Mouse (Mus musculus): Measurements from ENCODE around the gene Rftn1.

Gene Rftn1

DNA sequence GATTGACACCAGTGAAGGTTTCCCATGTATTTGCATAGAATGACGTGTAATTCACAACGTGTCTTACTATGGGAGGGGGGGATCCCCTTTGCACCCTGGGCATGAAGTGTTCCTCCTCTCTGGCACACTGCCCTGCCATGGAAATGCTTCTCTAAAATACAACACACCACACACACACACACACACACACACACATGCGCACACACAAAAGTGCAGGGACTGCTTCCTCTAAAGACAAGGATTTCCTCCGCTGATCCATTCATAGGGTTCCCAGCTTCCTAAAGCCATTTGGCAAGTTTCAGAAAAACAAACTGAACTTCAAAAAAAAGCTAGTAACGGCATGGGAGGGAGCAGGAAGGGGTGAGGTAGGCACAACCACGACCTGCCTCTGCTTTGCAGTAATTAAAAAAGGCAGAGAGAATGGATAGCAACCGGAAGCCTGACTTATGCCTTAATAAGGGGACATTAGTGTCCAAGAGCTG, 20.5 kb downstream of the Rftn1 start:
- DNase-seq (ENCODE audit: low read depth, low spot score) = peak; percentile 83
- peaks cover 16% of the 10 kb centered on the region for H3K36me3 ChIP-seq (ENCODE audit: control insufficient read depth, insufficient read depth, low read length, poor library complexity, severe bottlenecking)
- no peaks in the 10 kb centered on the region for H3K27me3 ChIP-seq (ENCODE audit: control insufficient read depth, insufficient read depth, low read length, poor library complexity, severe bottlenecking)

DNA sequence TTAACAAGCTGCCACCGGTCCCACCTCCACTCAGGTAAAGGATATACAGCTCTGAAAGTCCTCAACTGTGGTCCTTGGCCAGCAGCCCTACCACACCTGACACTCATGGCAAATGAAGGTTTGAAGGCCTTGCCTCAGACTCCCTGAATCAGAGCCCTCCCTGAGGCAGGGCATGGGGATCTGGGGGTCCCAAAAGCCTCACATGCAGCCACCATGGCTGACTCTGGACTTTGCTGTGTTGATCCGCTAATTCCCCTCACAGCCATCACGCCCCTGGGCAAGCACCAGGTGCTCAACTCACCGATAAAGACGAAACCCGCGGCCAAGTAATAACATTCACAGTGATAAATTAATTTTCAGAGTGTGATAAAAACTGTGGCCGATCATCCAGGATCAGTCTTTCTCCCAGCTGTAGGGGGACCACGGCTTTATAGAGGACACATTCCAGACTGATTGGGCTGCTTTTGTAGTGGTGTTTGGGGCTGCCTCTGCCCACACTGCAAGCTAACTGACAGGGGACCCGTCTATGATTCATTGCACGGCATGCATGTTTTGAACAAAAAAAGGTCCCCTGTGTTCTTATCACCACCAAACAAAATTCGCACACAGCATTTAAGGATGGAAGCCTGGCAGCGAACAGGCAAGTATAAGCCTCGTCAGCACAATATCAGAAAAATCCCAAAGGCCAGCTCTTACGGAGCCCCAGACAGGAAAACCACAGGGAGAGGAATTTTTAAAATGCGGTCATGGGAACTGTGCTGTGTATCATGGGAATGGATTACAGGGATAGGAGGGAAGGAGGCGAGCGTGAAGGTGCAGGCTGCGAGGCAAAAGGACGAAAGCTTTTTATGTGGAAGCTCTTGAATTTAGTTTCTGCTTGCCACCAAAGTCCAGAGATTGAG, 29.3 kb downstream of the Rftn1 start:
- no peak for DNase-seq (ENCODE audit: low read depth, low spot score)
- Histone ChIP-seq H3K36me3 (ENCODE audit: control insufficient read depth, insufficient read depth, low read length, poor library complexity, severe bottlenecking) (peaks cover 8% of the 10 kb centered on the region), H3K27me3 (ENCODE audit: control insufficient read depth, insufficient read depth, low read length, poor library complexity, severe bottlenecking) (no peaks in the 10 kb centered on the region)

- H3K27me3 ChIP-seq (ENCODE audit: control insufficient read depth, insufficient read depth, low read length, poor library complexity, severe bottlenecking) = no peaks in the 10 kb centered on the region
- H3K36me3 ChIP-seq (ENCODE audit: control insufficient read depth, insufficient read depth, low read length, poor library complexity, severe bottlenecking) = peaks cover 3% of the 10 kb centered on the region
- no peak for DNase-seq (ENCODE audit: low read depth, low spot score)
Observed at GRCm38 (mm10) chr17:50160357-50160756, 30.1 kb downstream of the Rftn1 start.

DNA sequence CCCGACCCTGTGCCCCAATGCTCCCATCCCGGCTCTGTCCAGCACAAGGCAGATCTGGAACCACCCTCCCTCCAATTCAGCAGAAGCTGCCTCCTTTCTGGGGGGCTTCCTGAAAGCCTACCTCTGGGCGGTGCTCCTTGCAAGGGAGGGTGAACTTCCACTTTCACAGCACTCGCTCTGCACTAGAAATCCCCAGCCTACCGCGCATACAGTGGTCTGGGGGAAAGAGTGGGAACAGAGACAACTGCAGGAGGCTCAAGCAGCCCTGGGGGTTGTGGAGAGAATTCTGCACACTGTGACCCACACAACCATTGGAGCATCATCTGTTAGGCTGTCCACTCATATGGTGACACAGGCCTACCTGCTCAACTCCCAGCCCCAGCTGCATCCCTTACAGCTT, 30.7 kb downstream of the Rftn1 start:
- peaks cover 3% of the 10 kb centered on the region for H3K36me3 ChIP-seq (ENCODE audit: control insufficient read depth, insufficient read depth, low read length, poor library complexity, severe bottlenecking)
- no peaks in the 10 kb centered on the region for H3K27me3 ChIP-seq (ENCODE audit: control insufficient read depth, insufficient read depth, low read length, poor library complexity, severe bottlenecking)
- peak; percentile 57 for DNase-seq (ENCODE audit: low read depth, low spot score)

DNA sequence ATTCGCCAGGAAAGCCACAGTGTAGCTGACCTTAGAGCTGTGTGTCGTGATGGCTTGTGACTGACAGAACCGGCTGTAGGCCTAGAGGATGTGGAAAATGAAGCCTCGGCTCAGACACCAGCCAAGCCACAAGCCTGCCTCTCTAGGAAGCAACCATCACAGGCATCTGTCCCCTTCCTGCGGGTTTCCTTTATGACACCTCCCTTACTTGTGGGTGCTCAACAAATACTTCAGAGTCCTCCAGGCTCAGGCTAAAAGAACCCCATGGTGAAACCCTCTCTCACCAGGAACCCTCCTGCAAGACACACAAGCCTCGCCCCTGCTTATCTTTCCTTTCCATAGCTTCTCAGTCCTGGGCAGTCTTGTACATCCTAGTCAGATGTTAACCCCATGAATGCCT, 31.9 kb downstream of the Rftn1 start:
- no peaks in the 10 kb centered on the region; the same call in 1 of the 2 replicates for H3K36me3 ChIP-seq (ENCODE audit: control insufficient read depth, insufficient read depth, low read length, poor library complexity, severe bottlenecking)
- H3K27me3 ChIP-seq (ENCODE audit: control insufficient read depth, insufficient read depth, low read length, poor library complexity, severe bottlenecking) = no peaks in the 10 kb centered on the region
- peak; percentile 51 for DNase-seq (ENCODE audit: low read depth, low spot score)

DNA sequence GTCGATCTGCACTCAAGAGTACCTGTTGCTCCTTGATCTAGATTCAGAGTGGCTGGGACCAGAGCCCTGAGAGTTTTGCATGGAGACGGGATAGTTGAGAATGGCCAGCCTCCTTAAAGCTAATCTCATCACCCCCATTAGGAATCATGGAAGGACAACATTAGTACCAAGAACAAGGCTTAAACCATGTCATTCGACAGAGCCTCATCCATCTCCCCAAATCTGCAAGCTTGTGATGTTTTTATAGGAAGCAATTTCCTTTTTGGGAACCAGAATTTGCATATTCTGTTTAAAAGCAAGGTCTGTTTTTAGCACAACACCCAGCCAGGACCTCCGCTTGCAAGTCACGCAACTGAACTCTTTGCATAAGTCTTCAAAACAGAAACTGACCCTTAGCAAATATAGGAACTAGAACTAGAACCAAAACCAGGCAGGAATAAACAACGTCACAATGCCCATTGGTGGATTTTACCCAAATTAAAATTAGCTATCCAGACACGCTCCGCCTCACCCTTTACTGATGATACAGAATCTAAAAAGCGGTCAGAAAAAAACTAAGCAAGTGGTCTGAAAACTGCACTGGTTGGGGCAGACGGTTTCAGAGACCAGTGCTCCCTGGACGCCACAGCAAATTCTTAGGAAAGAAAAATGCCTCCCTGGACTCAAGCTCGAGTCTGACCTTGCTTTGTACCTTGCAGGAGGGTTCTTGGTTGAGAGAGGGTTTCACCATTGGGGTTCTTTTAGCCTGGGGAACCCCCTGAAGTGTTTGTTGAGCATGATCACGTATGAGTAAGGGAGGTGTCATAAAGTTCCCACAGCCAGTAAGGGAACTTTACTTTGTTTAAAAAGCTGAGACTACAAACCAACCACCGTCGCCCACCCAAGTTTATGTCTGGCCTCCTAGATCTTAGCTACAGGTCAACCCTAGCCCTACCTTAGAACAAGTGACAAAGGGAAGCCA, 33.0 kb downstream of the Rftn1 start:
- DNase-seq (ENCODE audit: low read depth, low spot score) = peak; percentile 86
- Histone ChIP-seq H3K36me3 (ENCODE audit: control insufficient read depth, insufficient read depth, low read length, poor library complexity, severe bottlenecking) (no peaks in the 10 kb centered on the region; the same call in 1 of the 2 replicates), H3K27me3 (ENCODE audit: control insufficient read depth, insufficient read depth, low read length, poor library complexity, severe bottlenecking) (no peaks in the 10 kb centered on the region)

- DNase-seq (ENCODE audit: low read depth, low spot score) = no peak
- peaks cover 1% of the 10 kb centered on the region for H3K36me3 ChIP-seq (ENCODE audit: control insufficient read depth, insufficient read depth, low read length, poor library complexity, severe bottlenecking)
- no peaks in the 10 kb centered on the region for H3K27me3 ChIP-seq (ENCODE audit: control insufficient read depth, insufficient read depth, low read length, poor library complexity, severe bottlenecking)
Observed at GRCm38 (mm10) chr17:50152085-50152484, 38.4 kb downstream of the Rftn1 start.

- Histone ChIP-seq H3K36me3 (ENCODE audit: control insufficient read depth, insufficient read depth, low read length, poor library complexity, severe bottlenecking) (peaks cover 3% of the 10 kb centered on the region), H3K27me3 (ENCODE audit: control insufficient read depth, insufficient read depth, low read length, poor library complexity, severe bottlenecking) (no peaks in the 10 kb centered on the region)
- no peak for DNase-seq (ENCODE audit: low read depth, low spot score)
Observed at GRCm38 (mm10) chr17:50151208-50151723, 39.2 kb downstream of the Rftn1 start.

DNA sequence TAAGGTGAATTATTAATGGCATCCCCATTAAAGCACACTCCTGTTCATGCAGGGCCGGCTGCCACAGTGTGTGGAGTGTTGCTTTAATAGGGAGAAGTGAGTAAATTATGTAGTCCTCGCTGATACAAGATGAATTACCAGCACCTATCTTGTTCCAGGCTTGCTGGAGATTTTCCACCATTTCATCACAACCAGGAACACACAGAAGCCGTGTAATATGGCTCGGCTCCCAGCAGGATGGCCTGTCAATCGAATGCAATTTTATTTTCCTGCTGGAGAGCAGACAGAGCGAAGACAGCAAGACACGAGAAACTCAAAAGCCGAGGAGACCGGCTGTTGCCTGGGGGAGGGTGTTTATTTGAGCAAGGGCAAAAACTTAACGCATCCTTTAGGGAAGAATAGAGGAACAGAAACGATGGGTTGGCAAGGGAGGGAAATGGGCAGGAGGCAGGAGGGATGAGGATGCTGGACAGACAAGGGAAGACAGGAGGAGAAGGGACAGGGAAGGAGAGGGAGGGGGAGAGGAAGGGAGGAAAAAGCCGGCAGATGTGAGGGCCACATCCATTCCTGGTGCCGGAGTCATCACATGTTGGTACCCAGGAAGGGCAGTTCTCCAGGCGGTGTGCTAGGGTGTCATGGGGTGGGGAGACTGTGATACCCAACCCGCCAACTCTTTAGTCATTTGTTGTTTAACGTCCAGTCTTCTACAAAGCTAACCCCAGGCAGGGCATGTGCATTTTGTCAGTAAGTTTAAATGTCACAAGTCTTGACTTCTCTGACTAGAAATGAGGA, 39.9 kb downstream of the Rftn1 start:
- peaks cover 5% of the 10 kb centered on the region for H3K36me3 ChIP-seq (ENCODE audit: control insufficient read depth, insufficient read depth, low read length, poor library complexity, severe bottlenecking)
- DNase-seq (ENCODE audit: low read depth, low spot score) = no peak
- H3K27me3 ChIP-seq (ENCODE audit: control insufficient read depth, insufficient read depth, low read length, poor library complexity, severe bottlenecking) = no peaks in the 10 kb centered on the region

DNA sequence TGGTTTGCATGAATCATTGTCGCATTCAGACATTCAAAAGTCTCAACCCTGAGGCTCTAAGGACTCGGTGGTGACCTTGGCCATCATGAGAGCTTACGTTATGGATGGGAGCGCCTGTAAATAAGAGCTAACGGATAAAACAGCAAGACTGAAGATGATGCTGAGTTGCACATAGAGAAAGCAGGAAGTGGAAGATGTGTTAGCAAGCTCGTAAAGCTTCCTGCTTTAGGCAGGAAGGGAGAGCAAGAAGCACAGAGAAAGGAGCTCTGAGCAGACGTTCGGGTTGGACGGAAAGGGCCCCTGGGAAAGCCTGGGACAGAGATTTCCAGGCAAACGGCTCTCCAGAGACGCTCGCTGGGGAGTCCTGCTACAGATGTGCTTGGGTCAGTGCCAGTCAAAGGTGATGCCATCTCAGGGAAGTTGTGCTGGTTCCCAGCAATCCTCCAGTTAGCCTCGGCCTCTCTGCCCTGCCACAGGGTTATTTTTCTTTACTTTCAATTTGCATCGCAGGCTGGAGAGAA, 40.7 kb downstream of the Rftn1 start:
- H3K27me3 ChIP-seq (ENCODE audit: control insufficient read depth, insufficient read depth, low read length, poor library complexity, severe bottlenecking) = no peaks in the 10 kb centered on the region
- DNase-seq (ENCODE audit: low read depth, low spot score) = no peak
- H3K36me3 ChIP-seq (ENCODE audit: control insufficient read depth, insufficient read depth, low read length, poor library complexity, severe bottlenecking) = peaks cover 8% of the 10 kb centered on the region

DNA sequence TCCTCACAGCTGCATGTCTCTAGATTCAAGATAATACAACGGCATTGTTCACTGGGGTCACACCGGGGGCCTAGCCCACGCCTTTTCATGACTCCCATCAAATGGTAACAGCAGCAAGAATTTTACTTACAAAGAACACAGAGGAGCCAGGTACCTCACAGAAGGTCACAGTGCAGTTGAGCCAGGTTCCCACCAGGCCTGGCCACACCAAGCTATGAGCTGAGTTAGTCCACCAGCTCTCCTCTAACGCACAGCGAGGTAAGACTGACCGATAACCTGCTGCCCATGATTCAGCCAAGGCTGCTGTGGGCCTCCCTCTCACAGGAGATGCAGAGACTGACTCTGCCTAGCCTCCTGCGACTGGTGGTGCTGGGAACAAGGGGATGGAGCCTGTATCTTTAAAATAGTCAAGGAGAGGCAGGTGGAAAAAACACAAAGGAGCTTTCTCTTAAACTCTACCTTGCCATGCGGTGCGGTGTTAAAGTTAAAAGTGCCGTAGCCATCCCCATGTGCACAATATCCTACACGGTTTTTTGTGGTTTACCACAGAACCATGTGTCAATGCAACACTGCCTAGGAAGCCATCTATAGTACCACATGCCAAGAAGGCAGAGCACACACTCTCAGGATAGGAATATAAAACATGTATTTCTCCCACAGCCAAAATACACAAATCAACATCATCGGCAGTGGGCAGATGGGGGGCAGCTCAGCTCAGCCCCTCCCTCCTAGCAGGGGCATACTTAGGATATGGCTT, 42.5 kb downstream of the Rftn1 start:
- Histone ChIP-seq H3K27me3 (ENCODE audit: control insufficient read depth, insufficient read depth, low read length, poor library complexity, severe bottlenecking) (no peaks in the 10 kb centered on the region), H3K36me3 (ENCODE audit: control insufficient read depth, insufficient read depth, low read length, poor library complexity, severe bottlenecking) (peaks cover 14% of the 10 kb centered on the region)
- no peak for DNase-seq (ENCODE audit: low read depth, low spot score)

DNA sequence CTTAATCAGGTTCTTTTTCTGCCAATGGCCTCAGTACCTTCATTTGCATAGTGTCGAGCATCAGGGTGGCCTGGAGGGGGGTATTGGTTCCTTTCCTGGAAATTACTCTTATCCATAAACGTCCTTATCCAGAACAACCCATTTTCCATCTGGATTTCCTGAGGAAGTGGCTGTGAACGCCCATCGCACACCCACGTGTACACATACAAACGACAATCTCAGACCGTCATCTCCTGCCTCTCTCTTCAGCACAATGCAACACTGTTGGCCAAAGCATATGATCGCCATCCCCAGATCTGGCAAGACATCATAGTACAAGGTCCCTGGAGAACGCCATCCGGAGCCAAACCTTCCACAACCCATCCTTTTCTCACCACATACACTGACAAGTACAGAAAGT, 47.1 kb downstream of the Rftn1 start:
- Histone ChIP-seq H3K27me3 (ENCODE audit: control insufficient read depth, insufficient read depth, low read length, poor library complexity, severe bottlenecking) (no peaks in the 10 kb centered on the region), H3K36me3 (ENCODE audit: control insufficient read depth, insufficient read depth, low read length, poor library complexity, severe bottlenecking) (peaks cover 12% of the 10 kb centered on the region)
- DNase-seq (ENCODE audit: low read depth, low spot score) = no peak

DNA sequence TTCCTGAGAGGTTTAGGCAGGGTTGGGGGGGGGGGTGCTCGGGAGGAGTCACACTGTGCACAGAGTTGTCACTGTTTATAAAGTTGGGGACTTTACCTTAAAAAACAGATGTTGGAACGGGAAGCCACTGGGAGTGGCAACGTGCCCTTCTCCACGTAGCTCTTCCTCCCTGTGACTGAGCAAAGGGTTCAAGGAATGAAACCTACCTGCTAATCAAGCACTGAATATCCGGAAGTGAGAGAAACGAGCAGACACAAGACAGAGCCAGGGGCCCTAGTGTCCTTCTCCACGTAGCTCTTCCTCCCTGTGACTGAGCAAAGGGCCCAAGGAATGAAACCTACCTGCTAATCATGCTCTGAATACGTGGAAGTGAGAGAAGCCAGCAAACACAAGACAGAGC, 47.9 kb downstream of the Rftn1 start:
- DNase-seq (ENCODE audit: low read depth, low spot score) = no peak
- H3K36me3 ChIP-seq (ENCODE audit: control insufficient read depth, insufficient read depth, low read length, poor library complexity, severe bottlenecking) = peaks cover 12% of the 10 kb centered on the region
- no peaks in the 10 kb centered on the region for H3K27me3 ChIP-seq (ENCODE audit: control insufficient read depth, insufficient read depth, low read length, poor library complexity, severe bottlenecking)
